Mouse (Mus musculus): Measurements from ENCODE around the gene Ints11. TPM values are rescaled to one million over a fixed set of nuclear protein-coding genes. Genes with fewer than 3 reads are reported as not detected.

Gene Ints11
- polyA plus RNA-seq, 2 experiments: 57.4 to 63.7 TPM

DNA sequence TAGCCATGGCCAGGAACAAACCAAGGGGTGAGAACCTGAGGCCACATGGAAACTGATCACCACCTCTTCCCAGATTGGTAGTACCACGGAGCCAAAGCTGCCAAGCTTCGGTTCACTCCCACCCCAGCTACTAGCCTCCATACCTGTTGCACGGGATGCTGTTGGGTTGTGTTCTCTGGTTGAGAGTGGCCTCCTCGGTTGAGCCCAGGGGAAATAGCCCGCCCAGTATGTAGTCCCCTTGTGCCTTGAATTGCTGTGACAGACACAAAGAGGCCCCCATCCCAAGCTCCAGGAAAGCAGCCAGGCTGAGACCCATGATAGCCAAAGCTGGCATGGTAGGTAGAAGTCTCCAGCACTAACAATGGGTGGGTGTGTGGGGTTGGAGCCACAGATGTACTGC, 6.3 kb upstream of the Ints11 start, which contains the start of gene Tas1r3:
Tas1r3 (minus strand) TSS at position 362 of the 400 bp plus-strand sequence.
- Histone ChIP-seq H3K4me3 (replicated peaks; ENCODE audit: low read length) (no peak within 1 kb of the TSS), H3K9me3 (ENCODE audit: control insufficient read depth, low read length) (no peaks in the 10 kb centered on the region), H3K4me1 (ENCODE audit: control insufficient read depth, insufficient read depth, low read length) (no peaks in the 10 kb centered on the region), H3K4me2 (replicated peaks; ENCODE audit: low read depth, low read length, severe bottlenecking) (no peak within 1 kb of the TSS), H3K36me3 (ENCODE audit: control insufficient read depth, insufficient read depth, low read length) (peaks cover 44% of the 10 kb centered on the region), H3K27me3 (ENCODE audit: control insufficient read depth, insufficient read depth, low read length) (no peaks in the 10 kb centered on the region), H3K27ac (replicated peaks; ENCODE audit: low read depth, low read length) (no peak within 1 kb of the TSS), H3K9ac (ENCODE audit: low read depth, low read length, severe bottlenecking) (no peak within 1 kb of the TSS)
- WGBS: 86% methylated on average over 5 of the region's 5 CpGs
- ATAC-seq (ENCODE audit: low FRiP score, low read depth): no peak
- no peak for DNase-seq (ENCODE audit: low spot score)
- TF ChIP-seq POLR2A (IDR thresholded peaks at IDR 0.05; ENCODE audit: borderline replicate concordance, extremely low read depth, insufficient read depth, insufficient read length): no peak

DNA sequence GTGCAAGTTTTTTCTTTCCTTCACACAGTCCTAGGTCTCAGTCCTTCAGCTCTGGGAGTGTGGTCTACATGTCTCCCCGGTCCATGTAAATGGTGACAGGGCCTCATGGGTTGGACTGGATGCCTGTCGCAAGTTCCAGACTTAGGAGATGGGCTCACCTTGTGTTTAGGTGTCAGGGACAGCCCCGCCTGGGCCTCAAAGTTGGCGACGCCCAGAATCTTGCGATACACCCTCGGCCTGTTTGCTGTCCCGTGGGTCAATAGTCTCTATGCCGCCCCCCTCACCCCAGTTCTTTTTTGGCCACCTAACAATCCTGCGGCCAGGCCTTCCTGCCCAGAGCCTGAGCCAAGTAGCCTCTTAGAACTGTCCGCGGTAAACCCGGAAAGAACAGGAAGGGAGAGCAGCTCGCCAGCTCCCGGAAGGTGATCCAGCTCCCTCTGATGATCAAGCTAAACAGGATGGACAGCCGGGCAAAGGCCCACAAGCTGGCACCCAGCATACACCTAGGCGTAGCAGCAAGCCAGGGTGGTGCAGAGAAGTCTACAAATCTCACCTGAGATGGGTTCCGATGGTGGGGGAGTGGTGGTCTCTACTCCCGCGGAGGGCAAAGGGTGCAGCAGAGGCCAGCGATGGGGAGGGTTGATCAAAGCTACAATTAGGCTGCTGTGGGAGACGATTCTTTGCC, 590 bp upstream of the Ints11 start:
- peak overlapping the region; percentile 79 for H3K4me3 ChIP-seq (replicated peaks; ENCODE audit: low read length)
- H3K36me3 ChIP-seq (ENCODE audit: control insufficient read depth, insufficient read depth, low read length): peaks cover 40% of the 10 kb centered on the region
- peaks cover 11% of the 10 kb centered on the region for H3K4me1 ChIP-seq (ENCODE audit: control insufficient read depth, insufficient read depth, low read length)
- no peak overlapping the region for H3K27ac ChIP-seq (replicated peaks; ENCODE audit: low read depth, low read length)
- no peak for TF ChIP-seq POLR2A (IDR thresholded peaks at IDR 0.05; ENCODE audit: borderline replicate concordance, extremely low read depth, insufficient read depth, insufficient read length)
- no peaks in the 10 kb centered on the region for H3K9me3 ChIP-seq (ENCODE audit: control insufficient read depth, low read length)
- ATAC-seq (ENCODE audit: low FRiP score, low read depth): peak; percentile 21; the same call in 1 of the 2 replicates
- H3K27me3 ChIP-seq (ENCODE audit: control insufficient read depth, insufficient read depth, low read length): no peaks in the 10 kb centered on the region
- H3K4me2 ChIP-seq (replicated peaks; ENCODE audit: low read depth, low read length, severe bottlenecking): peak overlapping the region; percentile 91
- 10% methylated on average over 20 of the region's 22 CpGs for WGBS
- no peak for DNase-seq (ENCODE audit: low spot score)
- H3K9ac ChIP-seq (ENCODE audit: low read depth, low read length, severe bottlenecking): peak overlapping the region; percentile 67

DNA sequence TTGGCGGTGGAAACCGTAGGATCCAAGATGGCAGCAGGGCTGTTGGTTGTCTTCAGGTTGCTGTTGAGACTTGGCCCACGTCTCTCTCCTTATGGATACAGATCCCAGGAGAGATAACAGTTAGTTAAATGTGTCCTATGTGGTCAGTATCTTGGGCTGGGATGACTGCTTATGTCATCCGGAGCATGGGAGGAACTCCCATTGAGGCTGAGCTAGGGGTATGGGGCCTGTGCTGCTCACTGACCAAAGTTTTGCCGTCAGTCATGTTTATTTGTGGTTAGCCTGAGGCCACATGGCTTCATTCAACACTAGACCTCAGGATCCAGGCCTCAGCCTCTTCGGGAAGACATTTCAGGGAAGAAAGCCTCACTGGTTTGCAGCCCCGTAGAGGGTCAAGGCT, 2.1 kb downstream of the Ints11 start:
- no peak overlapping the region for H3K9ac ChIP-seq (ENCODE audit: low read depth, low read length, severe bottlenecking)
- no peak overlapping the region for H3K4me2 ChIP-seq (replicated peaks; ENCODE audit: low read depth, low read length, severe bottlenecking)
- H3K4me3 ChIP-seq (replicated peaks; ENCODE audit: low read length): no peak overlapping the region
- H3K36me3 ChIP-seq (ENCODE audit: control insufficient read depth, insufficient read depth, low read length): peaks cover 44% of the 10 kb centered on the region
- H3K27me3 ChIP-seq (ENCODE audit: control insufficient read depth, insufficient read depth, low read length): no peaks in the 10 kb centered on the region
- no peaks in the 10 kb centered on the region for H3K9me3 ChIP-seq (ENCODE audit: control insufficient read depth, low read length)
- TF ChIP-seq POLR2A (IDR thresholded peaks at IDR 0.05; ENCODE audit: borderline replicate concordance, extremely low read depth, insufficient read depth, insufficient read length): no peak
- no peak overlapping the region for H3K27ac ChIP-seq (replicated peaks; ENCODE audit: low read depth, low read length)
- peaks cover 11% of the 10 kb centered on the region for H3K4me1 ChIP-seq (ENCODE audit: control insufficient read depth, insufficient read depth, low read length)
- ATAC-seq (ENCODE audit: low FRiP score, low read depth) (no peak), DNase-seq (ENCODE audit: low spot score) (no peak)
- 93% methylated on average over 7 of the region's 7 CpGs for WGBS

DNA sequence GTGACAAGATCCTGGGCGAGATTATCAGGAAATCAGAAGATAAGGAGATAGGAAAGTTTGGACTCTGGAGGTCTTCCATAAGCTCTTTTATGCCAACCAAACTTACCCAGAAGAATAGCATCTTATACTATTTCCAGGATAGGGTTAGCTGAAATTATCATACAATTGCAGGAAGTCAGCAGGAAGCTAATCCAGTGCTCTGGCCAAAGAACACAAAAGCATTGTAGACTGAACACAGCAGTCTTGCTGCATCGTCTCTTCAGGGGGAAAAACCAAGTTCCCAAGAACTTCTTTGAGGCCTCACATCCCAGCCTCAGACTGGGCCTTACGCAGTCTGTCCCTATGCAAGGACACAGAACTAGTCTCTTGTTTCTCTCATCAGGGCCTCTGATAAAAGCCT, 14.2 kb downstream of the Ints11 start:
- TF ChIP-seq POLR2A (IDR thresholded peaks at IDR 0.05; ENCODE audit: borderline replicate concordance, extremely low read depth, insufficient read depth, insufficient read length): no peak
- no peaks in the 10 kb centered on the region for H3K27me3 ChIP-seq (ENCODE audit: control insufficient read depth, insufficient read depth, low read length)
- peaks cover 43% of the 10 kb centered on the region for H3K36me3 ChIP-seq (ENCODE audit: control insufficient read depth, insufficient read depth, low read length)
- no peaks in the 10 kb centered on the region for H3K9me3 ChIP-seq (ENCODE audit: control insufficient read depth, low read length)
- no peak overlapping the region for H3K9ac ChIP-seq (ENCODE audit: low read depth, low read length, severe bottlenecking)
- no peaks in the 10 kb centered on the region for H3K4me1 ChIP-seq (ENCODE audit: control insufficient read depth, insufficient read depth, low read length)
- 89% methylated on average over 3 of the region's 3 CpGs for WGBS
- DNase-seq (ENCODE audit: low spot score) (no peak), ATAC-seq (ENCODE audit: low FRiP score, low read depth) (no peak)
- H3K27ac ChIP-seq (replicated peaks; ENCODE audit: low read depth, low read length): no peak overlapping the region
- H3K4me3 ChIP-seq (replicated peaks; ENCODE audit: low read length): no peak overlapping the region
- no peak overlapping the region for H3K4me2 ChIP-seq (replicated peaks; ENCODE audit: low read depth, low read length, severe bottlenecking)

DNA sequence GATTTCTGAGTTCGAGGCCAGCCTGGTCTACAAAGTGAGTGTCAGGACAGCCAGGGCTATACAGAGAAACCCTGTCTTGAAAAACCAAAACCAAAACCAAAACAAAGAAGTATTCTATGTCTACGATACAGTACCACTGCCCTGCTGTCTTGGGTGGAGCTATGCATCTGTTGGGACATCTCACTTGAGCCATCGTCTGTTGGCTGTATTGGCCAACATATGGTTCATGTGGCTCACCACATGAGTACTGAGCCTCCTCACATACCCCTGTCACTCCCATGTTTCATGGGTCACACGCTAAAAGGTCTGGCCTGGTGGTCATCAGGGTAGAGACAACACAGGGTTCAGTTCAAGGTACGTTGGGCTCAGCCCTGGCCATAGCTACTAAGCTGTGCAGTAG, 17.0 kb downstream of the Ints11 start:
- H3K27ac ChIP-seq (replicated peaks; ENCODE audit: low read depth, low read length): no peak overlapping the region
- no peak for TF ChIP-seq POLR2A (IDR thresholded peaks at IDR 0.05; ENCODE audit: borderline replicate concordance, extremely low read depth, insufficient read depth, insufficient read length)
- H3K9me3 ChIP-seq (ENCODE audit: control insufficient read depth, low read length): no peaks in the 10 kb centered on the region
- ATAC-seq (ENCODE audit: low FRiP score, low read depth) (no peak), DNase-seq (ENCODE audit: low spot score) (no peak)
- H3K4me3 ChIP-seq (replicated peaks; ENCODE audit: low read length): no peak overlapping the region
- peaks cover 45% of the 10 kb centered on the region for H3K36me3 ChIP-seq (ENCODE audit: control insufficient read depth, insufficient read depth, low read length)
- no peak overlapping the region for H3K9ac ChIP-seq (ENCODE audit: low read depth, low read length, severe bottlenecking)
- no peaks in the 10 kb centered on the region for H3K27me3 ChIP-seq (ENCODE audit: control insufficient read depth, insufficient read depth, low read length)
- H3K4me1 ChIP-seq (ENCODE audit: control insufficient read depth, insufficient read depth, low read length): peaks cover 7% of the 10 kb centered on the region
- no peak overlapping the region for H3K4me2 ChIP-seq (replicated peaks; ENCODE audit: low read depth, low read length, severe bottlenecking)
- 92% methylated on average over 5 of the region's 5 CpGs for WGBS
